Mouse (Mus musculus) adrenal gland, postnatal 14 days (tissue): Measurements from ENCODE around the gene Bank1. TPM values are rescaled to one million over a fixed set of nuclear protein-coding genes. Genes with fewer than 3 reads are reported as not detected.

Experiments
- DNase-seq: peaks from one replicate; pipeline ENCODE4 v3.0.0; 2021; ENCODE audit warnings: mixed read lengths
- total RNA-seq: library from RNA; stranded (reverse); gene quantifications from 2 replicates; pipeline ENCODE4 v1.2.3, GENCODE M21; 2021

Gene Bank1
- total RNA-seq, 1 experiment from 2014 or later = 1.2 TPM

DNA sequence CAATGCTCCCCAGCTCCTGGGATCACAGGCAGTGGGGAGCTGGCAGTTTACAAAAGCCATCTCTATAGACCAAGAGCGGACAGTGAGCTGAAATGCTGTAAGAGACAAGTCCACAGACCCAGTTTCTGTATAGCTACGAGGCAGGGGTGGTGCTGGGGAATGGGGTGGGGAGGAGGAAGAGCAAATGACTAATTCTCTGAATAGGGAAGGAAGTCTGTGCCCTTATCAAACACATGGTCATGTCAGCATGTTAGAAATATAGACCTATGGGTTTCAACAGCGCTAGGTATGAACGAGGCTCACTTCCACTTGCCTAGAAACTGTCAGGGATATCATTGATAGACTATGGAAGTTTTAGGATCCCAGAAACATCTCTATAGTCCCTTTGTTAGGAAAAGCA, 73.0 kb downstream of the Bank1 start:
- no peak for DNase-seq

DNA sequence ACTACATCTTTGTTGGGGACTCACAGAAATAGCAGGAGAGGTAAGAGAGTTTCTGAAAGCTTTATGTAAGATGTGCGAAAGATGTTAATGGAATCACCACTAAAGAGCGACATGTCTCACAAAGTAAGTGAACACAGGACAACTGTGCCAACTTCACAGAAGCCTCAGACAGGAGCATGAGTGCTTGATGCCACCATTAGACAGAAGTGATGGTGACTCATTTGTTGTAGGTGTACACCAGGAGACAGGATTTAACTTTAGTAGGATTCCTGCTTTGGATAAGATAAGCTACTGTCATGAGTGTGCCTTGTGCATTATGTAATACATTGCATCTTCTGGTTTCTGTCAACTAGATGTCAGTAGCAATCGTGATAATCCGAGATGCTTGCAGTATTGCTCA, 74.3 kb downstream of the Bank1 start:
- no peak for DNase-seq

DNA sequence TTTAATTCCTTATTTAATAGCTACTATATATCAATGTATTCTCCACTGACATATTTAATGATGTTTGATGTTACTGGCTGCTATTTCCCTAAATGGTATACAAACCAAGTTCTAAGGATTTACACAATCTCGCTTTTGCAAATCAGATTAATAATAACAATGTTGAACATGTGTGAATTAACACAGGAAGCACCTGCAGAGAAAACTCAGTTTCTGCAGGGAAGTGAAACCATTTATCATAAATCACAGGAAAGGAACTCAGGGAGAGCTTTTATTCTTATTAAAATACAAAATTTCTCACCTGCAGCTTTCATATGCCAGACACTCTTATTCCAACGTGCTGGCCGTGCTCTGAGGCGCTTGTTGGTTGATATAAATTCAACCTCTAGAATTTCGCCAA, 78.5 kb downstream of the Bank1 start:
- no peak for DNase-seq

DNA sequence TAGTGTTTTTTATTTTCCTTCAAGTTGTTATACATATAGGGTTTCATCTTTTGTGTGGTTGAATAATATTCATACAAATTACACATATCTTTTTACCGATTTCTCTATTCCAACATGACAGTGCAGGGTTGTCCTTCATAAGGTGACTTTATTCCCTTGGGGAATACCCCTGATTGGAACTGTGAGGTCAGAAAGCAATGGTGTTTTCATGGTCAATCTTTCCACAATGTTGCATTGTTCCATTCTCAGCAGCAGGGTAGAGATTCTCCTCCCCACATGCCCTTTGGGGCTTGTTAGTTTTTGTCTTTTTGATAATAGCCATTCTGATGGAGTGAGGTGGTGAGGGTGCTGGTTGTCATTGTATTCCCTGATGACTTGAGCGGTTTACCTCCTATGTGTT, 80.9 kb downstream of the Bank1 start:
- no peak for DNase-seq

DNA sequence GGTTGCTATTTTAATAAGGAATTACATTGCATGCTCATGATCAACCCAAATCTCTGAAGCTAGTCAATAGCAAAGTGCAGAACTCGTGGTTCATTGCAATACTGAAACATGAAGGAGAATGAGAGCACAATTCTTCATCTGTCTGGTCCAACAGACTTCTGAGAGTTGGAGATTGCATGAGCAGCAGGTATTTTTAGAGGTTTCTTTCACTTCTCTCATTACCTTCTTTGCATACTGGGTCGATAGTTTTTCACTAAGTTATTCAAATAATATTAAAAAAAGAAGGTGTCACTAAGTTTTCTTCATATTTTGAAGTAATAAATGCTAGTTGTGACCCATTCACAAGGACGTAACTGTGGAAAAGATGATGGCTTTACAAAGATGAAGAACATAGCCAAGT, 87.1 kb downstream of the Bank1 start:
- no peak for DNase-seq

DNA sequence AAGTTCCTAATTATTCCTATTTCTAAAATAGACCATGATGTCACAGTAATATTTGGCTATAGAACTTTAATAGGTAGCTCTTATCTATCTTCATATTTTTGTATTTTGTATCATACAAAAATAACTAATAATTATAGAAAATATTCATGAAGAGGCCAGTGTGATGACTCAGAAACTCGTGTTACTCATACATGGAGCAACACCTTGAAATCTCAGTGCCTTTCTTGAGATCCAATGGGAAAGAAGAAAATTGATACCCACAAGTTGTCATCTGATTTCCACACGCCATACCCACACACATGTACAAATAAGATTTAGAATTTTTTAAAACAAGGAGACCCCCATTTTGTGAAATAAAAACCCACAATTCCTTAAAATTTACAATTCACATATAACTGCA, 92.4 kb downstream of the Bank1 start:
- DNase-seq = no peak

DNA sequence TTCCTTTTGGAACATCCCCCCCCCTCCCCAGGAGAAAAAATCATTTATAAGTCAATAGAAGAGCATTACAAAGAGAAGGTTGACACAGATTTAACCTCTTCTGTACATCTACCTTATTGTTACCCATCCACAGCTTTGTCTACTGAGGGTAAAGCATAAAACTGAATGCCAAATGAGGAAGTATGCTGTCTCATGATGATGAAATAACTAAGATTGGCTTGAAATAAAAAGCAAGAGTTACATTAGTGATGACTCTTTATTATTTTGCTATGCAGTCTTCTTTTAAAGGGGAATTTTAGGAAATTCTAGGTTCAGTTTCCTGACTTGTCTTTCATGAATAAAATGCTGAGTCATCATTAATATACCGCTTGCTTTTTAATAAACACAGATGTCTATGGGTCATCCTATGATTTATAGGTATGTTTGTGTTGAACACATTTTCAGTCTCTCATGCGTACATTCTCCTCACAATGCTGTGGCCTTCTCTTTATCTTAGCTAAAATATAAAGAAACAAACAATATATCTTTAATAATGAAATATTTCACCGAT, 95.2 kb downstream of the Bank1 start:
- no peak for DNase-seq

DNA sequence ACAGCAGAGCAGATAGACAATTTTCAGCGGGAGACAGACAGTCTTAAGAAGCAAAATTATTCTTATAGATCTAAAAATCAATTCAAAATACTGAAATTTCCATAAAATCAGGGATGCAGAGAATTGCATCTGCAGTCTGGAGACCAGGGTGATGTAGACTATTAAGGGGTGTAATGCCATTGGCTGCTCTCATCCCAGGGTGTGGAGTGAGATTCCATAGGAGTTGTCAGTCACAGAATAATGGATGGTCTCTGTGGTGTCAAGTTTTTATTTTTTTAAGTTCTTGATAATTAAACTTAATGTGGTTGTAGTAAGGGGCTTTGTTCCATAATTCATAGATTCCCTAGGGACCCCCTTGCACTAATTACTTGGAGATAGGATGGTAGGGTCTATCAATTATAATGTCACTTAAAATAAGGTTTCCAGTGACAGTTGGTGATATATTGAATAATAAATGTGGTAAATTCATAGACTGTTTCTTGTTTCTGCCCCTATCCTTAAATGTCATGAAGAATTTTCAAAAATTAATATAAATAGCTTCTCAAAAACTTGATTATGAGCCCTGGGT, 136.1 kb downstream of the Bank1 start:
- DNase-seq = no peak

DNA sequence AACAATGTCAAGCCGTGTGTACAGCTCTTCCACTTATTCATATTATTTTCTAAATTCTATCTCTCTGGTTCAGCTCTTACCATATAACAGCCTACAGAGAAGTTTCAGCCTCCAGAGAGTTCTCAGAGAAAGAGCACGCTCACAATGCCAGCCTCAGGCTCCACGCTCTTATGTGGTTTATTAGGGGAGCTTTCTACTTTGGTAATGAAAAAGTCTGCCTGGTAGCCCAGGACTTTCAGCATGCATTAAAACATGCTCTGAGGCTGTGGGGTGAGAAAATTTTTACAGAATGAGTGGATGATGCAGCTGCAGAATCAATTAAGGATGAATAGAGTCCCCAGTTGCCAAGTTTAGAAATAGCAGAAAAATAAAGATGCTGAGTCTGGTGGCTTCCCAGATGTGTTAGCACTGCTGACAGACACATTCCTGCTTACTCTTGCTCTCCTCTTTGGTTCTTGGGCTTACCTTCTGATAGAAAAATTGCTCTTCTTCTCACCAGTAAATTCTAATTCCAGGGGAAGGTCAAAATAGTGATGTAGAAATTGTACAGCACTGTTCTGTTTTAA, 139.2 kb downstream of the Bank1 start:
- DNase-seq = no peak

DNA sequence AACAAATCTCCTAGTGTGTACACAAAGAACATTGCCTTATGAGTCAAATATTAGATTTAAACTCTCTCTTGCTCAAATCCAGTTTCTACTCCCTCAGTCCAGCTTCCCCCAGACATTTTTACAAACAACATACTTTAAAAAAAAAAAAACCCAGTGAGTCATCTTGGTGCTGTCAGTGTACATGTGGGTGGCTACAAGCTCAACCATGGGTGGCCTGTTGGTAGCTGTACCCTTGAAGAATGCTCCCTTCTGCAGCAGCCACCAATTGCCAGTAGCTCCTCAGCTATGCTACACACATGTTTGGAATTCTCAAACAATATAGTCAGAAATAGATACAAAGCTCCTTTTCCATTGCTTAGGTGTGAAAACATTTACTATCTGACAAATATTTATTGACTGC, 154.2 kb downstream of the Bank1 start:
- DNase-seq = no peak

DNA sequence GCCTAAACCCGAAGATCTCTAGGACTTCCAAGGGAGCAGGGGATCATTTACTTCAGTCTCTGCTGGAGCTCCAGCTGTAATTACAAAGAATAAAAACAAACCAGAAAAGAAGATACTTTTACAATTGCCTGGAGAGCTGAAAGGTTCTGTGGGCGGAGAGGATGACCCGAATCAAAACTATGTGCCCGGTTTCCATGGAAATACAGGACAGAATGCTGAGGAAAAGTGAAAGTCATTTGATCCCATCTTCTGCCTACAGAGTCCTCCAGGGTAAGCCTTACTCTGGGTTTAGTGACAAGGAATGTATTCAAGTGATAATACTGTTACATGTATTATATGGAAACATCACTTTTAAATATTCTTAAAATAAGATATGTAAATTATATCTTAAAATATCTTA, 157.8 kb downstream of the Bank1 start:
- no peak for DNase-seq

DNA sequence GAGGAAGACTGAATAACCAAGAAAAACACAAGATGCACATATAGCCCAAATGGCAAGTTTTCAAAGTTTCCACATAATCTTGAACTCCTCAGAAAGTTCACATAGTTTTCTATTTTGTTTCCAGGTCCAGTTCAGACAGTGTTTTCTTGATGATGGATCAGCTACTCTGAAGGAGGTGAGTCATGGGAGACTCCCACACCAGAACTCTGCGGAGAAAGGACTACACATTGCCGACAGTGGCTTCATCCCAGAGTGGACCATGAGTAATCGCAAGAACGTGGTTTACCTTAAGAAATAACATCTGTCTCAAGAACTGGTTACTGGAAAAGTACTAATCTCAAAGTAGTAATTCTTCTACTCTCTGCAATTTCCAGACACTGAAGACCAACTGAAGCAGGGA, 159.2 kb downstream of the Bank1 start:
- DNase-seq = no peak

DNA sequence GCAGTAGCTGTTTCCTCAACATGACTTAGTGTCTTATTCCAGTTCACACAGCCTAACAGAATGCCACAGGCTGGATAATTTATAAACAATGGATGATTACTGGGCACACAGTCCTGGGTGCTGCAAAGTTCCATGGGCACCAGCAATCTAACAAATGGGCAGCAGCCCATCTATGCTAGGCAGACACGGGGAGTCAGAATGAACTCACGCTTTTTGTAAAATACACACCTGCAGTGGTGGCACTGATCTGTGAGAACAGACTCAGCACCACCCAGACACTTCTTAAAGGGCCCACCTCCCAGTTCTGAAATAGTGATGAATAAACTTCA, 159.9 kb downstream of the Bank1 start:
- DNase-seq = no peak

DNA sequence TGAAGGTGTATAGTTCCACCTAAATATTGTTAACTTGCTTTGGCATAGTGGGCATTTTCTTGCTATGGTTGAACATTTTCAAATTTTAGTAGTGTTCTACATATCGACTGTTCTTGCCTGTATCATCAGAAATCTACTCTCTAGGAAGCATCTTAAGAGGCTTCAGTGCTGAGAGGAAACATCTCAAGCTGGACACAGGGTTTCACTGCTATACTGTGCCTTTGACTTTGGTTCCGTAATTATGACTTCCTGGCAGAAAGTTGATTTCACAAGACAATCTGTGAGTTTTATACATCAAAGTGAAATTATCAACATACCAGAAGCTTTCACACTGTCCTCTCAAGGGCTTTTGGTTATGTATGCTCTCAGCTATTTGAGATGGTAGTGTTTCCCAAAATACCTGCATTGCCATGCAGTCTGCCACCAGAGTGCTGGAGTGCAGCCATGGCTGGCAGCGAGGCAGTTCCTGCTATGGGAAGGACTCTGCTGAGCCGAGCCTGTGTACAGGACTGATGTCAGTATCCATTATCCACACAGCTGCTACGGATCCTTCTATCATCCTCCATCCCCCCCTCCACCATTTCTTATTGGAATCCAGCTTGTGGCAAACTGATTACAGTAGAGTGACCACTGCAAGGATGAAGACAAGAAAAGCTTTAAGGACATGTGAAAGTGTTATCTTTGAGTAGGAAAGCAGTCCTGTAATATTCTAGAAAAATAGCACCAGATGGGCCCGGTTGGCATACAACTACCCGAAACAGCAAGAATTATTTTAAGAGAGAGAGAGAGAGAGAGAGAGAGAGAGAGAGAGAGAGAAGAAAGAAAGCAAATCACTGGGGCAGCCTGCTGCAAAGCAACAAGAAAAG, 160.5 kb downstream of the Bank1 start:
- DNase-seq = no peak

DNA sequence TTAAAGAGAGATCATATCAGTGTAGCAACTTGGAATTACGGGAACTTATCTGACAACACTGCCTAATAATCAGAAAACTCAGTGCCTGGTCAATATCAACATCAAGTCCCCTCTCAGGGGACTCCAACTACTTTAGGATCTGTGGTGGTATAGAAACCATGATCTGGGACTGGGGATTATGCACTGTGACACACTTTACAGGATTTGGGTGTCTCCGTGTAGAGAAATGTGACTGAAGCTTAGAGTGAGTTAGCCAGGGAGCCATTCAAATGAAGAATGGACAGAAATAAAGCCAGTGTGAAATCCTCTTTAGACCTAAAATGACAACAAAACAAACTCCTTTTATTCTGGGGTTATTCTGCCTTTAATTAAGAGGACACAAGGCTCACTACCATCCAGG, 167.8 kb downstream of the Bank1 start:
- DNase-seq = no peak

DNA sequence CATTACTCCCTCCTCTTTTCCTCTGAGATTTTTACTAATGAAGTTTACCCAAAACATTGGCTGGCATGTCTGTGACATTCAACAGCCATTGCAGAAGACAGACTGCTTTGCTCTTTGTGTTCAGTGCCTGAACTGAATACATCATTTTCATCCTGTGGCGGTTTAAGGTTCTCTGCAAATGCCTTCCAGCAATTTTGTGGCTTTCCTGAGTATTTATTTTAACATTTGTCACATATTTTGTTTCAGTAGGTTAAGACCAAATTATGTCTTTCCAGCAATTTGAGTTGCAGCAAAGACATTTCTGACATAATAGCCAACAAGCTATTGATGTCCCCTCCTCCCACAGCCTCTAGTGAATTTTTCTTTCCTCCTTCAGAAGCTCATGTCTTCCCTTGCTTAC, 170.3 kb downstream of the Bank1 start:
- no peak for DNase-seq

DNA sequence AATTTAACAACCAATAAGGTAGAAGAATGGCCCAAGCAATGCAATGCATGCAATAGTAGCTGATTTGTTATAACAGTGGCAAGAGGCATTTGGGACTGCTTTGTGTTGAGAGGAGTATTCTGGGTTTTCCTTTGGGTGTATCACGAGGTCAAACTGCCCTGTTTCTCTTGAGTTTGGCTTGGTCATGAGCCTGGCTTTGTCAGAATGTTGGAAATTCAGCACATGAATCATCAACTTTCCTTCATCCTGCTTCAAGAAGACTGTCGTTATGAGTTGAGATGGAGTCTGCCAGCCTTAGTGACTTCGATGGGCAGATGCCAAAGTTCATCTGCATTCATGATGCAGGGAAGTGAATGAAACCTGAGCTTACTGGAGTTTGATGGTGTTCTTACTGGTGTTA, 175.0 kb downstream of the Bank1 start:
- DNase-seq = no peak

DNA sequence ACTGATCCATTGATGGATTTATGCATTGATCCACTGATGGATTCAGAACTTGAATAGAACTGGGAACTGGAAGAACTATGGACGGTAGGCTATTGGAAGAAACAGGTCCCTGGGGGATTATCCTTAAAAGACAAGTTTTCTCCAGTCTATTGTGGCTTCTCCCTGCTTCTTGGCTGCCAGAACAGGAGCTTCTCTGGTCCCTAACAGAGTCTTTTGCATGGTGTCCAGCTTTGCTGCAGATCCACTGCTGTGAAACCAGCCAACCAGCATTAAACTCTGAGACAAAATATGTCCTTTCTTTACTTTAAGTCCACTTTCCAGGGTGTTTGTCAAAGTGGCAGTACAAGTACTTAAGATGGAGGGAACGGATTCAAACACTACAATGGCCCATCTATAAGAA, 178.7 kb downstream of the Bank1 start:
- no peak for DNase-seq

DNA sequence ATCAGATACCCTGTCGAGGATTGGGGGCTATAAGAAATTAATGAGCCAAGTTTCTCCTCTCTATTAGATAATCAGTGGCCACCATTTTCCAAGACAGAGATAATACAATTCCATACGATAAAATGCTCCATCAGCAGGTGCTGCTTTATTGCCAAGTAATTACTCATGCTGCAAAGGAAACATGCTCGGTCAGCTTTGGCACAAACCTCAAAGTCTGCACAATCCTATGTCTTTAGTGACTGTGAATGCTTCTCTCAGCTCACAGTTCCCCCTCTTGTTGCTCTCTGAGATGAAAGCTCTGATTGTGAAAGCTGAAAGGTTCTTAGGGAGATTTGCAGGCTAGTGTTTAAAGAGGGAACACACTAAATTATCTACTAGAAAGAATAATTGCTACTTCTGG, 193.9 kb downstream of the Bank1 start:
- DNase-seq = no peak

DNA sequence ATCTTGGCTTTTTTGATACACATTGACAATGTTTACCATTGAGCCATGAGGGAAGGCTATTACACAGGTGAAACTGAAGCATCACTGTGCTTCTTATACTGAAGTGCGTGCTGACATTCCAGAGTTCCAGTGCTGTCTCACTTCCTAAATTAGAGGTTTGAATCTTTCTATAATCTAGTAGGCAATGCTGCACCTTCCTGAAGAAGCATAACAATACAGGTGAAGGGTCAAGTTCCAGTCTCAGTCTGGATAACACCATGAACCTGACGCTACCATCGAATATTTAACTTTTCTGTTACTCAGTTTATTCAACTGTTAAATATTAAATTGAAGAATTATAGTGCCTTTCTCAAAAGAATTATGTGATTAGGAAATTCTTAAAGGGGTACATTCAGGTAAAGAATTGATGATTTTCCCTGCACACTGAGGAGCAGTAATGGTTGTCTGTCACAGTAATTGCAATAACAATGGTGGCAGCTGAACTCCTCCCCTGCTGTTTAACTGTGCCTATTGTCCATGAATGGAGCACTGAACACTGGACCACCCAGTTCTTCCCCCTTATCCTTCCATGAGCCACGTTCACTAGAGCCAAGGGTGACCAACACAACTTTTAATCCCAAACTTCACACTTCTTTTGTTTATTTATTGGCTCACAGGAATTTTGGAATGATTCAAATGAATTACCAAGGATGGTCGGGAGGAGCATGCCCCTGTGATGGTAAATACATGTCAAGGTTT, 210.2 kb downstream of the Bank1 start:
- DNase-seq = no peak

DNA sequence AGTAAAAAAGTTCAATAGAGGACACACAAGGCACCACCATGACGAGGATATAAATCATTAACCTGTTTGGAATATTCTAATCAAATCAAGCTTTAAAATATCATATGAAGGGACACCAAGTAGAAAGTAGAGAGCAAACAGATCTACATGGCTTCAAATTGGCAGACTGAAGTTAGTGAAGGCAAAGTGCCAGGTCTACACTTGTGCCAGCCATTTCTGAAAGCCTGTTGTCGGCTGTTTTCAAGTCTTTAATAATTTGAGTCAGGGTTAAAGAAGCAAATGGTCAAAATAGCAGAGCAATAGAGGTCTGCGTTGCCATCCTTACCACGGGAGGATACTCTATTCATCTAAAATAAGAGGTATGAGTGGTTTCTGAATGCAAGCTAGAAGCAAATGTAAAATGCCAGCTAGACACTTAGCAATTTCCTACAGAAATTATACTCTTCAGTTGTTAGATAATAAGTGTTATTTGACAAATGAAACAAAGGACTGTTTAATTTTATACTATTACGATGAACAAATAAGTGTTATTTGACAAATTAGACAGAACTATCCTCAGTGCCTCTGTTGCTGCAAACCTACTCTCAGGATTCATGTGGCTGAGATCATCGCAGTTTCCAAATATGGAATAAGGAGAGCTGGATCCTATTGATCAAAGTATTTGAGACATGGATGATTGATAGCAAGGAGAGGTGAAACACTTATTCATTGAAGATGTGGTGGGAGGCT, 216.3 kb downstream of the Bank1 start:
- DNase-seq = no peak

DNA sequence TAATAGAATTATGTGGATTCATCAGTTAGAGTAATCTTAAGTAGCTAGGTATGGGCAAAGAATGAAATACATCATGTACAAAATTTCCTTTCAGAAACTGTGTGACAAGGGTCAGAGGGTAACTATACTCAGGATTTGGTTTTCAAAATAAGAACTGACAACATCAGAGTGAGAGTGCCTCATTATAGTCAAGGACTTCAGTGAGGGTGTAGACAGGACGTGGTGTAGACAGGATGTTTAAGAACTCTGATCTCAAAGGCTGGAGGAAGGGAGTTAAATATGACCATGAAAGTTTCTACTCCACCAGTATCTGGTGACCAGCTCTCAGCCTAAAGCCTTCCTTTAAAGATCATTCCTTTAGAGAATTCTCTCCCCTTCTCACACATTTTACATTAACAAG, 219.4 kb downstream of the Bank1 start:
- DNase-seq = no peak
